Mouse (Mus musculus) gastrocnemius, postnatal 4 days (tissue): ENCODE measurements around the gene Fads2. TPM values are rescaled to one million over a fixed set of nuclear protein-coding genes. Genes with fewer than 3 reads are reported as not detected.

Source experiments
- DNase-seq, 2 experiments: peaks; one replicate each; pipeline ENCODE4 v3.0.0; 2021 to 2022; ENCODE audit warnings: low spot score in 2 of 2, mixed read lengths in 2 of 2
- total RNA-seq, 2 experiments: library from RNA; stranded (reverse); gene quantifications; 2 replicates each; pipeline ENCODE4 v1.2.3; 2021

Gene Fads2
- total RNA-seq, 2 experiments from 2014 or later = 26.2 to 27.3 TPM

DNA sequence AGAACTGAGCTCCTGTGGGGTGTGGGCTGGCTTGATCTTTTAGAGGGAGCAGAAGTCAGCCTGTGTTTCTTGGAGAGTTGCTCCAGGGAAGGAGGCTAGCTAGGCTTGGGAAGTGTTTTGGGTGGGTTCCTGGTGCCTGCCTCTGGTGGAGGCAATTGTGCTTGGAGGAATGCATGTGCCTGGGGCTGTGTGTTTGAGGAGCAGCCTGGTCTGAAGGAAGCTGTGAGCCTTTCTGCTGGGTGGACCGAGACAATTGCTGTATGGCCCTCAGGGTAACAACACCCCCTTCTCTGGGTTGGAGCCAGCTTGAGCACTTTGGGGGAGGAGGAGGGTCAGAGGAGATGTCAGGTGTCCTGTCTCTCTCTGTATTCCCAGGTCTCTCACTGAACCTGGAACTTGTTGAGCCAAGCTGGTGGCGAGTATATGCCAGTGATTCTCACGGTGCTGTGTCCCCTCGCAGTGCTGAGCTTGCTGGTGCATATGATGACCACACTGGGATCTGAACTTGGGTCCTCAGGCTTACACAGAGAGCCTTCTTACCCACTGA is 82.3 kb downstream of the Fads2 start:
- DNase-seq = no peak

DNA sequence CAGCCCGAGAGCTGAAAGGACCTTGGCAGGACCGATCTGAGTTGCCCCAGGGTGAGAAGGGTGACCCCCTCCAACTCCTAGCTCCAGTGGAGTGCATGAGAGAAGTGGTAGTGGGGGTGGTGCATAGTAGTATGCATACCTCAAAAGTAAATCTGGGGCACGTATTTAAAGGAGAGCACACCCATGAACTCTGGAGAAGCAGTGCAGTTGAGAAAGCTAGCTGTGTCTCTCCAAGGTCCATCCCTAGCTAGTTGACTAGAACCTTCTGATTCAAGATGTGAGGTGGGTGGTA is 83.1 kb downstream of the Fads2 start:
- DNase-seq = no peak

DNA sequence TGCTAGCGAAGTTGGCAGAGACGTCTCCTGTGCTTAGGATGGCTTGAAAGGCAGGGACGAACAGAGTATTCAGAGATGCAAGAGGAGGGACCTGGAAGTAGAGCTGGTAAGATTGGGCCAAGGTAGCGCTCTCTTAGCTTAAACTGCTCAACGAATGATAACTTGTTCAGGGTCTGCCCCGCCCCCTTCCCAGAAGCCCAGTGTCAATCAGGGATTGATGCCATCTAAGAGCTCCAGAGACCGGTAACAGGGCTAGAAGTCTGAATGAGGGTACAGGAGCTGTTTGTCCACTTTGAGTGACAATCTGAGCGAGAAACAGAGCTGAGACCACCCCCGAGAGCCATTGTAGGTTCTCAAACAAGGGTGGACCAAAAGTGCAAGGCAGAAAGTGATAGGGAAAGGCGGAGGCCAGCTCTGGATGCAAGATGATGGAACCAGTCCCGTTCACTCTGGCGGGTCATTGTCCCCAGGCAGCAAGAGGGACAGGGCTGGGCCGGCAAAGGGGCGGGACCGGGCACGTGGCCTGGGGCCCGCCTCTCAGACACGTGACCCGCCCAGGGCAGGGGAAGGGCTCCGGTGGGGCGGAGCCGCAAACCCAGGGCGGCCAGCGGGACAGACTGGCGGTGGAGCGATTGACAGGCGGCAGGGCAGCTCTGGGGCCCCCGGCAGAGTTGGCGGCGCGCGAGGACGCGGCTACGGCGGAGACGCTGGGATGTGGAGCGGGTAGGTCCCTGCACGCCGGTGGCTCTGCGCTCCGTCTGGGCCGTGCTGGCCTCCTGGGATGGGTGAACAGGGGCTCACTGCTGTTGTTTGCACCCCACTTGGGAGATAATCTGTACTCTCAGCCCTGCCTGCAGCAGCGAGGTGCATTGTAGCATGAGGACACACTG is 83.7 kb downstream of the Fads2 start:
- DNase-seq = peak; percentile 92 to 94

DNA sequence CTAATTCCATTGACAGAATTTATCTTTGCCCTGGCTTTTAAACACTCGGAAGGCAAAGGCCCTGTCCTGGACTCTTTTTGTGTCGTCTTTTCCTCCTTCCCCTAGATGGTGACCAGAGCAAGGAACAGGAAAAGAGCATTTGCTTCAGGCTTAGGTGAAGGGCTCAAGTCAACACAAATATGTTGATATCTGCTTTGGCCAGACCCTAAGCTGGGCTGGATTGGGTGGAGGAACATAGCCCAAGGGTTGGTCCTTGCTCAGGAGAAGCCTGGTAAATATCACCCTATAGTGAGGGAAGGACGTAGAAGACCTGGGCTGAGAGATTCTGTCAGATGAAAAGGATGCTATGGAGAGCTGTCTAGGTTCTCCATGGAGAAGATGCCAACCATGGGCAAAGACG is 85.4 kb downstream of the Fads2 start:
- DNase-seq = no peak

DNA sequence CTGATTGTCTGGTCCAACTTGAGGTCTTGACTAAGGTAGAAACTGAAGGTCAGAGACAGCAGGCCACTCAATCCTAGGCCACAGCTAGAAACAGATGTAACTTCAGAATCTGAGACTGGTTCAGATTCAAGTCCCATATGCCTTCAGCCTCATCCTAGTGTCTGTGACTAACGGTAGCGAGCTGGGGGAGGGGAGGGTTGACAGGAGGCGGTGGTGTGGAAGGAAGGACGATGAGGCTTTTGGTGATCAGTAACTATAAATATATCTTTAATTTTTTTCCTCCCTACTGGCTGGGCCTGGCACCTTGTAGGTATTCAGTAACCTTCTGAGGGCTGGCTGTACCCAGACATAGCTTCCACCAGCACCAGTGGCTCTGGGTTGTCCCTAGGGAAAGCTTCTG is 86.1 kb downstream of the Fads2 start:
- DNase-seq = no peak

DNA sequence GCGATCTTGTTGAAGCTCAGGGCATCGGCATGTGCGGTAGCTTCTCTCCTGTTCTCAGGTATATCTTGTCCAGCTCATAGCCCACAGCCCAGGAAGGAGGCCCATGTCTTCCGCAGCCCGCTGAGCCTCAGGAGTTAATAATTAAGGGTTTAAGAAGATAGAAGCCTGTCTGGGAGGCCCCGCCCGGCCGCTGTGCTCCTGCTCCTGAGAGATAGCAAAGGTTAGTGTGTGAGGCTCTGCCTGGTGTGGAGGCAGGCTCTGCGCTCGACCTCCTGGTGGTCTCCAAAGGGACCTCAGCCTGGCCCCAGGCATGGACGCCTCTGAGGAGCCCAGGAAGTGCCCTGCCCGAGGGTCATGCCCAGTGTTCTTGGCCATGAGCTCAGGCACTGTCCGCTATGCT is 86.7 kb downstream of the Fads2 start:
- no peak for DNase-seq

DNA sequence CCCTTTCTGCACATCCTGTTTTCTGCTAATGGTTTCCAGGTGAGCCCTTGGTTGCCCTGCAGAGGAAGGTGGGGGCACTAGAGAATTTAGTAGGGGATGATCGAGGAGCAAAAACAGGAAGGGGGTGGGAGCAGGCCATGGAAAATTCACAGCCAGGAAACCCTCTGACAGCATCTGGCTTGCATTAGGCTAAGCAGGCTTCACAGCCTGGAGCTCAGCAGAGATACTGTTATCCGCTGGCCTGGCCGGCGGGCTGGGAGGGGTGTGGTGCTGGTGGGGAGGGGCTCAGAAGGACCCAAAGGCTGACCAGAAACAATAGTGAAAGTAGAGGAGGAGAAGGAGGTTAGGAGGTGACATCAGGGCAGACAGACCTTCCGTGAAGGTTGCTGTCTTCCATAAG is 87.6 kb downstream of the Fads2 start:
- peak; percentile 55 to 68 for DNase-seq

DNA sequence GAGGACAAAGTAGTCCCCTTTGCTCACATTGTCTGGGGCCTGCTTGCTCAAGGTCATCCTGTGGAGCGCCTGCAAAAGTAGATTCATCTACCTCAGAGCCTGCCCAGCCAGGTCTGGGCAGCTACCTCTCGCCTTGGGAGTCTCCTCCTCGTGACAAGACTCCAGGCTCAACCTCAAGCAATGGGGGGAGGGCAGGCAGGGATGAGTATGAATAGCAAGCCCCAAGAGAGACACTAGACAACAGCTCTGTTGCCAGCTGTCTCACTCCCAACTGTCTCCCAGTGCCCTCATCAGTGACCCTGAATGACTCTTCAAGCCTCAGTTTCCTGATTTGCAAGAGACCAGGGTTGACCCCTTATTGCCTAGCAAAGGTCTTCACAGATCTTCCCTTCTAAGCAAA is 88.2 kb downstream of the Fads2 start:
- peak in 1 of 2 experiments; percentile 57 for DNase-seq

DNA sequence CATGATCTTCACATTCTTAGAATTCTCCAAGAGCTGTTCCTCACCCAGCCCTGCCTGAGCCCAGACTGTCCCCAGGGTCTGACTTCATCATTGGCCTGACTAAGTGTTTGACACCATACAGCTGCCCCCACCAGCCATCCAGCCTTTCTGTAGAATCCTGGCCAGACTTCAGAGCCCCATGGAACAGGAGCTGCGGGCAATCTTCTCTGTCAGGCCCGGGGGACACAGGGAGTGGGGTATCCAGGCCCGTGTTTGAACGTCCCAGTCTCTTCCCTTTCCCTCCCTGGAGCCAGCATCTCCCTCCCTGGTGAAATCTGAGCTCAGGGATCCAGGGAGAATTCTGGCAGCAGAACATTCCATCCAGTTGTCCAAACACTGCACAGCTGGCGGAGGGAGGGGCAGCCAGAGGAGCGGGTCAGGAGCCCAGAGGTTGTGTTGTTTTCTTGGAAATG is 88.7 kb downstream of the Fads2 start:
- DNase-seq = peak; percentile 55 to 81

Other genes with a start within 250 kb of the Fads2 start
- 10 to 100 TPM; 39.3 TPM for gene Incenp, start 202.2 kb downstream of the Fads2 start, total RNA-seq
- 1,000 to 10,000 TPM; 1,831 to 1,888 TPM for gene Fth1, start 121.1 kb downstream of the Fads2 start, total RNA-seq
- gene Best1, start 100.1 kb downstream of the Fads2 start, total RNA-seq = 1 to 10 TPM; 1.2 to 1.5 TPM
- 10 to 100 TPM; 24.2 to 26.1 TPM for gene Rab3il1, start 100.1 kb downstream of the Fads2 start, total RNA-seq
- gene Fads3, start 60.2 kb downstream of the Fads2 start, total RNA-seq = 10 to 100 TPM; 16.8 to 28.4 TPM
- 10 to 100 TPM; 49.8 to 51.3 TPM for gene Fads1, start 81.1 kb upstream of the Fads2 start, total RNA-seq
- 100 to 1,000 TPM; 122 to 143 TPM for gene Tmem258, start 102.3 kb upstream of the Fads2 start, total RNA-seq
- gene Fen1, start 102.4 kb upstream of the Fads2 start, total RNA-seq = 10 to 100 TPM; 15.3 to 16.0 TPM
- gene Myrf, start 139.0 kb upstream of the Fads2 start, total RNA-seq = under 1 TPM; 0.26 to 0.39 TPM
- gene Dagla, start 203.1 kb upstream of the Fads2 start, total RNA-seq = 10 to 100 TPM in 1 of 2 experiments, 1 to 10 TPM in 1; 9.3 to 10.4 TPM